Mouse (Mus musculus): ENCODE data around the gene Manbal. TPM values are rescaled to one million over a fixed set of nuclear protein-coding genes. Genes with fewer than 3 reads are reported as not detected.

Gene Manbal
- 10 to 100 TPM; 15.2 to 15.9 TPM for total RNA-seq (2021)
- long read RNA-seq, experiment 1, transcript Manbal-201 (3 exons, 1,107 nt) = major isoform, 26 of 34 reads
- long read RNA-seq, experiment 1, partial matches to known transcripts = 3 of 34 reads
- long read RNA-seq, experiment 1, other reads (novel, unspliced or antisense) = 5 of 34 reads
- long read RNA-seq, experiment 2, transcript Manbal-201 (3 exons, 1,107 nt) = major isoform, 19 of 29 reads
- long read RNA-seq, experiment 2, partial matches to known transcripts = 8 of 29 reads
- long read RNA-seq, experiment 2, other reads (novel, unspliced or antisense) = 2 of 29 reads

- peak; percentile 96 for DNase-seq (ENCODE audit: low spot score)
Measured at GRCm38 (mm10) chr2:157367184-157367893, at the start of gene Manbal. TSS of gene Manbal (plus strand) at chr2:157367594.

DNA sequence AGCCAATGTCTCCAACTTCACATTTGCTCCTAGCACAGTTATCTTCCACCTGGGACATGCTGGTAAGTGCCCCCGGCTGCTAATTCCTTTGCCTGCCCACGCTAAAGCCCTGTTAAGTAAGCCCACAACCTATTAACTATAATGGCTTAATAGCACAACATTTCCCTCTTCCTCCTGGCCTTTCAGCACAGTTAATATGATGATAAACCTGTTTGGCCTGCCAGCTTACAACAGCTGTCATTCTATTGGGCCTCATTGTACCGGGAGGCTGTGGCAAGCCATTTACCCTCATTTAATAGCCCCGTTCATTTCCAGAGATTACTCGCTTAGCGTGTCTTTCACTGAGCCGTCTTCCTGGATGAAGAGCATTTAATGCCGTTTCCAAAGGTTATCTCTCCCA is 47.3 kb upstream of the Manbal start:
- no peak for DNase-seq (ENCODE audit: low spot score)

DNA sequence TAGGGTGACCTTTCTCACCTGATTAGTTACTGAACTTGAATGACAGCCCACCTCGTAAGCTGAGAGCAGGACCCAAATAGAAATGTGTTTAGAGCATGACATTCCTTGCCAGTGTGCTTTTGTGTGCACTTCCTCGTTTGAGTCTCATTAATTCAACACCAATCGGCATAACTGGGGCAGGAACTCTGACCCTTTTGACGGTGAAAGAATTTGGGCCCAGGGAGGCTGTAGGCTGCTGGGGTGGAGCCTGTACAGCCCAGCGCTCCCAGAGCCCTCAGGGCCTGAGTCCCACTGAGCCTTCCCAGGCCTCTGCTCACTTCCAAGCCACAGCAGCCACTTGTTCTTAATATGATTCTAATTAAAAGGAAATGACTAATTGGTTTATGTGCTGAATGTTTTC is 46.5 kb upstream of the Manbal start:
- no peak for DNase-seq (ENCODE audit: low spot score)

GRCm38 (mm10) chr2:157322029-157322766 is 45.2 kb upstream of the Manbal start:
- DNase-seq (ENCODE audit: low spot score) = no peak

DNA sequence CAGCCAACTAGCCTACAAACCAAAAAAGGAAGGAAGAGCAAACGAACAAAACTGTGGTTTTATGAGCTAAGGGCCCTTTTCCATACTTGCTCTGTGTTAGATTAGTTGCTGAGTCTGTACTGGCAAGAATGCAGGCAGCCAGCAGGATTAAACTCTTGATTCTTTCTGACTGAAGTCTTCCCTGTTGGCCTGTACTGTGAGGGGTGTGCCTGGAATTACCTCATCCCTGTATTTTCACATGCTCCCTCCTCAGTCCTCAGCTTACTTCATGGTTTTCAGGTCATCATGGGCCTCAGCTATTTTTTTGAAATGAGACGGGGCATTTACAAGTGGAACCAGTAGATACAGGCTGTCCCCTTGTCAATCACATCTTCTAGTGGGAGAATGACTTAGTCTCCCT is 42.2 kb upstream of the Manbal start:
- DNase-seq (ENCODE audit: low spot score) = peak; percentile 28

DNA sequence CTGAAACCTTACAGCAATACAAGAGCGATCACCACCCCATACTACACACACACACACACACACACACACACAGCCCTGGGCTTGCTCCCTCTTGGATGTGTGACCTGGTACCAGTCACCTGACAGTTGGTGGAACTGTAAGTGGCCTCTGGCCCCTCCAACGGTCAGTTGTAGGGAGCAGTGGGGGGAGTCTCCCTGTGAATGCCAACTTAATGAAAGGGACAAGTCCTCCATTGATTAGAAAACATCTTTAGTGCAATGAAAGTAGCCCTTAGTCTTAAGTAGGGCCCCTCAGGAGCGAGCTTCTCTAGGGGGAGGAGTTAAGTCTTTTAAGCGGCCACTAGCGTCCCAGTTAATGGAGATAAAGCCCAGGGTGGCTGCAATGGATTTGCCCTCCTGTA is 39.3 kb upstream of the Manbal start:
- DNase-seq (ENCODE audit: low spot score) = no peak

DNA sequence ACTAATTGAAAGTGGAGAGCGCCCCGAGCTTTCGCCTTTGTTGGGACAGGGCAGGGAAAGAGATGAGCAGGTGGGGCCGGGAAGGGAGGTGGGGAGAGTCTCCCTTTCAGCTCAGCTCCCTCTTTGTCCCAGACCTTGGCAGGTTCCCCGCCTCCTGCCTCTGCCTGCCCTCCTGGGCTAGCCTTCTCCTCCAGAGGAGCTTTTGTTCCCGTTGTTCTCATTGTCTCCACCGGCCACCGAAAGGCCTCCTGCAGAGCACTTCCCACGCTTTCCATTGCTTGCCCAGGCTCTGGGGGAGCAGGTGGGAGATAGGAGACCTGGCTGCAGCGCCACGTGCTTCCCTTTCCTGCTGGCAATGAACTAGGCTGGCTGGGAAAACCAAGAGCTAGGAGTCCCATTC is 38.8 kb upstream of the Manbal start:
- DNase-seq (ENCODE audit: low spot score) = no peak

DNA sequence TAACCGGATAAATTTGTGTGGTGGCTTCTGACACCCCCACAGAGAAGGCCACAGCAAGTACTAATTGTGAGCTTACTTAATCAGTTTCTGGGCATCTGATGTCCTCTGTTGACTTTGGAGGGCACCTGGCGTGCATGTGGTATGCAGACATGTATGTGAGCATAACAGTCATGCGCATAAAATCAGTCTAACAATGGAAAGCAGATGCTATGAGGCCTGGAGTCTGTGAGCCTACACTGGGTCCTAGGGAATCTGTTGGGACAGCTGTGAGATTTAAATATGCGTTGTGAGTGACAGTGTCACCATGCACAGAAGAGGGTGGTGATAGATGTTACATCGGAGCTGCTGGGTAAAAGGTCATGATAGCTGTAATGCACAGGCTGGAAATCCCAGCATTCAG is 35.3 kb upstream of the Manbal start:
- no peak for DNase-seq (ENCODE audit: low spot score)

- DNase-seq (ENCODE audit: low spot score) = peak; percentile 45
Measured at GRCm38 (mm10) chr2:157338663-157339062, 28.7 kb upstream of the Manbal start.

DNA sequence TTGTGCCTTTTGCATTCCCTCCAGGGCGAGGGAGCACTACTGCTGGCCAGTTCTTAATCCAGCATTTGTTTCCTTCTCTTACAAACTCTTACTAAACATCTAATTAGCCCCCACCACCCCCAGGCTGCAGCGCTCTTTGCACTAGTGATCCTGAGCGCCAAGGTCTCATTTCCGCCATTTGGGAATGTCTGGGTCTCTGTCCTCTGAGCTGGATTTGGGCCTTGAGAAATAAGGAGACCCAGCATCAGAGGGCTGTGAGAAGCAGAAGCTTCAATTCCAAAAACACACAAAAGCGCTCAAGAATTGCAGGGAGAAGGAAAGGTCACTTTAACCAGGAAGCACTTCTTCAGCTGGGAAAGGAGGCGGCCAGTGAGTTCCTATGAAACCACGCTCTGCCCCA is 27.9 kb upstream of the Manbal start:
- no peak for DNase-seq (ENCODE audit: low spot score)

GRCm38 (mm10) chr2:157340221-157340741 is 27.1 kb upstream of the Manbal start:
- DNase-seq (ENCODE audit: low spot score) = no peak

GRCm38 (mm10) chr2:157341554-157342270 is 25.7 kb upstream of the Manbal start:
- peak; percentile 61 for DNase-seq (ENCODE audit: low spot score)

DNA sequence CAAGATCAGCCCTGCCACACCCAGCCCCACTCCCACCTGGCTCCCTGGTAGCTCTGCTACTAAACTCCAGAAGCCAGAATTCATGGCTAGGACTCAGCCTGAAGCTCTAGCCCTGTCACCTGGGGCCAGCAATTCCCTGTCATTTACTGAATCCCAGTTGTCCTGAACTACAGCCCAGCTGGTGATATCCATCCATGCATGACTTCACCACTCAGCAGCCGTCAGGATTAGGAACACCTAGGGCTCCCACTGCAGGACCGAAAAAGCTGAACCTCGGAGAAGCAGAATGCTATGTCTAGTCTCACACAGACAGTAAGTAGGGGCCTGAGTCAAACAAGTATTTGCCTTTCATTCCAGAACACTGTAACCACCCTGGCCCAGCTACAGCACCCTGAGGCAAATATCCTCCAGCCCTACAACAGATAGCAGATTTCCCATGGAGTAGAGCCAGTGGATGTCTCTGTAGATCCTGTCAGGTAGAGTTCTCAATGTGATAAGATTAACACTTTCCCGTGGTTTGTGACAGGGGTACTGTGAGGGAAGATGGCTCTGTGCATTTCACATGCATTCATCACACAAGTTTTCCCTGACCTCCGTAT is 25.0 kb upstream of the Manbal start:
- no peak for DNase-seq (ENCODE audit: low spot score)

GRCm38 (mm10) chr2:157343337-157343736 is 24.1 kb upstream of the Manbal start:
- DNase-seq (ENCODE audit: low spot score) = no peak

DNA sequence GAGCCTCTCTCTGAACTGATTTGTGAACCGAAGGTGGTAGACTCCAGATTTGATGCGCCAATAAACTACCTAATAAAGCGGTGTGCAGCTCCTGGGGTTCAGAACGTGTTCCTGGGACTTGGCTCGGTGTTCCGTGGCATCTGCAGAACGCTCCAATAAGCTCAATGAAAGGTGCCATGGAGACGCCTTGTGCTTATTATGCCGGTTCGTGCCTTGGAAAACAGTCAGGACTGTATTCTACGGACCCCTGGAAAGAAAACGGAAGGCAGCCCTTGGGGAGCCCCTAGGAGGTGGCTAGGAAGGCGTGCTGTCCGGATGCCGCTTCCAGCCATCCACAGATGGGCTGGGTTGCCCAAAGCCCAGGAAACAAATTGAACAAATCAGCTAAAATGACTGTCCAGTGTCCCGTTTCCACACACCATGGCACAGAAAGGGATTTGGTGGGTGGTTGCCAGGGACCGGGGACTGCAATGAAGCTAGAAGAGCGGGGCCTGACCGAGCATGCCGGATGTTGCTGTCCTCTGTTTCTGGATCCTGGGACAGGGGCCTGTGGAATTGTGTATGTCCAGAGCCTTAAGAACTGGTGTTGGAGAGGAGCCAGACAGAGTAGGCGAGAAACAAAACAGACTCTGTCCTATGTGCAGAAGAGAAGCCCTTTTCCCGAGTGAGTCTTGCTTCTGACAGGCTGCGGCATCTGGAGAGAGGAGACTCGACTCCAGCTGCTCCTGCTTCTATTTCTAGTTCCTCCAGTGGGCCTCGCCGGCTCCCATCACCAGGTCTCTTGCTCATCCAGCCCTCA is 19.8 kb upstream of the Manbal start, which contains the start of gene Ghrh:
TSS of gene Ghrh (minus strand) at position 146 of the 799 bp plus-strand sequence.
- DNase-seq (ENCODE audit: low spot score) = no peak

DNA sequence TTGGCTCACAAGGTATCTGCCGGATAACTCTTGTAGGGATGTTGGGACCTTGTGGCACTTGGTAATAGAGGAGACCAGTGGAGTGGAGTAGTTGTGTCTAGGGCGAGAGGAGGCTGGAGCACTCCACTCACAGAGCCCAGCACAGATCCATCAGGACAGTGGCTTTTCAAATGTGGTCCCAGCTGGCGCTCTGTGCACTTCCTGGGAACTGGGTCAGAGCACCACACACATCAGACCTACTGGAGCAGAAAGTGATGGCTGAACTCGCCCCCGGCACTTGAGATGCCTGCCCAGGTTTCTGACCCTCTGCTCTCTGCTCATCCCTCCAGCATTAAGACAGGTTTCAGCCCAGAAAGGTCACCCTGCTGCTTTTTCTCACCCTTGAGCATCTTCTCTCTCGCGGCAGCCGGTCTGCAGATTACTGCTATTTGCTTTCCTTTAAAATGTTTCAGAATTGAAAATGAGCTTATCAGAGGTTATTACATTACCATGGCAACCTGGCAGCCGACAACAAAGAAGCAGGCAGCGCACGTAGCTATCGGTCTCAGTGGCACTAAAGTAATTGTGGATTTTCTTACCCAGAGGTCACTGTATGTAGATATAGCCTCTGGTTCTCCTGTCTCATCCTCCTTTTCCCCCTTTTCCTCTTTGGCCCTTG is 18.1 kb upstream of the Manbal start:
- DNase-seq (ENCODE audit: low spot score) = no peak

DNA sequence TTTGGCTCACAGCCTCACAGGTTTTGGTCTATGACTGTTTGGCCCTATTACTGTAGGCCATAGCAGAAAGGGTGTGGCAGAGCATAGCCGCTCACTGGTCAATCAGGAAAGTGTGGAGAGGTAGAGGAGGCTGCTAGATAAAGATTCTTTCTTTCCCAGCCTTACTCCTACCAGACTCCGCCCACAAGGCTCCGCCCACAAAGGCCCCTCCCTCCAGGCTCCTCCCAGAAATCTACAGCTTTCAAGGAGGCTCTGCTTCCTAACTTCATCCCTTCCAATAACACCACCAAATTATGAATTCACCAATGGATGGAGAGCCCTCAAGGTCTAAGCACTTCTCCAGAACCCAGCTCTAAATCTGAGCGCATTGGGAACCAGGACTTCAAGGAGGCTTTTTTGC is 14.2 kb upstream of the Manbal start:
- no peak for DNase-seq (ENCODE audit: low spot score)

DNA sequence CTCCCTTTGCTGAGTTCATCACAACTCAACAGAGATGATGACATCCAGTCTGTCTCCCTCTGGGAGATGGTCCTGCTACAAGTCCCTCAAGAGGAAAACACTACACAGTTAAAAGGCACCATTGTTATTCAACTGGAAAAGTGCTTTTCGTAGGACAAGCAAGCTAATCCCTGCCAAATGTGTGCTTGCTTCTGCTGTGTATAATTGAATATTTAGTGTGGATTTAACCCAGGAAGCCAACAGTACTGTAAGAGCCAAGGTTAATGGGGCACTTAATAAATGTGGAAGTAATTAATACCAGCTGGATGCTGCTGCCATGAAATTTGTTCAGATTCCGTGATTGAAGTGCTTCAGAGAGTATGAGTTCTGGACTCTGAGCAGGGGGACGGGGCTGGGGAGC is 13.3 kb upstream of the Manbal start:
- DNase-seq (ENCODE audit: low spot score) = no peak

- no peak for DNase-seq (ENCODE audit: low spot score)
Measured at GRCm38 (mm10) chr2:157360028-157360427, 7.4 kb upstream of the Manbal start.

- no peak for DNase-seq (ENCODE audit: low spot score)
Measured at GRCm38 (mm10) chr2:157363031-157363430, 4.4 kb upstream of the Manbal start.
